Mouse (Mus musculus): ENCODE measurements around the gene Rangap1. TPM values are rescaled to one million over a fixed set of nuclear protein-coding genes. Genes with fewer than 3 reads are reported as not detected.

The Rangap1 gene
- 123 and 143 TPM in 2 replicates for polyA plus RNA-seq (2015; fragmentation: Nextera tagmentation; extraction: Ambion mirVana)

- no peaks in the 10 kb centered on the region for H3K36me3 ChIP-seq (ENCODE audit: control insufficient read depth, insufficient read depth)
- peak; percentile 86 for ATAC-seq
- H3K4me2 ChIP-seq (ENCODE audit: low read length), result peak within 1 kb of the TSS; percentile 62
- whole genome bisulfite sequencing, result under 1% methylated on average over 64 of the region's 65 CpGs
- H3K9ac ChIP-seq (replicated peaks; ENCODE audit: low read depth, low read length), result peak within 1 kb of the TSS; percentile 97
- peaks cover 15% of the 10 kb centered on the region for H3K4me1 ChIP-seq (replicated peaks; ENCODE audit: control insufficient read depth, insufficient read depth, low read length)
- H3K27ac ChIP-seq (ENCODE audit: low read length), result peak within 1 kb of the TSS; percentile 89
- no peaks in the 10 kb centered on the region for H3K9me3 ChIP-seq (ENCODE audit: control insufficient read depth, low read length)
- H3K4me3 ChIP-seq (replicated peaks; ENCODE audit: low read length), result peak within 1 kb of the TSS; percentile 85
- no peaks in the 10 kb centered on the region for H3K27me3 ChIP-seq (replicated peaks; ENCODE audit: control insufficient read depth, insufficient read depth, low read length)
Measured at GRCm38 (mm10) chr15:81744992-81745600, at the start of gene Rangap1, which contains the start of gene Zc3h7b. TSS of gene Rangap1 (minus strand) at chr15:81745530. TSS of gene Zc3h7b (plus strand) at chr15:81745057.

DNA sequence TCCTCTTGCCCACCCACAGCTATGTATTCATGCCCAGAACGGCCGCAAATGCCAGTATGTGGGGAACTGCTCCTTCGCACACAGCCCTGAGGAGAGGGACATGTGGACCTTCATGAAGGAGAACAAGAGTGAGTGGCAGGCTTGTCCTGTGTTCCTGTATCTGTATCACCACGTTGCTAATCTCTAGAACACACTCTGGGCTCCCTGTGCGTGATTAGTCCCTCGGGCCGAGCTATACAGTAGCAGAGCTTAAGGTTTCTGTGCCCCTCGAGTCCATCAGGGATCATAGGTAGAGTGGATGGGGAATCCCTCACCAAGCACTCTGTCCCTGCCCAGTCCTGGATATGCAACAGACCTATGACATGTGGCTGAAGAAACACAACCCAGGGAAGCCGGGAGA lies 47.1 kb upstream of the Rangap1 start:
- peaks cover 22% of the 10 kb centered on the region for H3K36me3 ChIP-seq (ENCODE audit: control insufficient read depth, insufficient read depth)
- WGBS, result 94% methylated on average over 9 of the region's 9 CpGs
- no peak for ATAC-seq

GRCm38 (mm10) chr15:81787525-81787924 lies 42.2 kb upstream of the Rangap1 start:
- Histone ChIP-seq H3K4me3 (replicated peaks; ENCODE audit: low read length) (no peak overlapping the region), H3K9me3 (ENCODE audit: control insufficient read depth, low read length) (no peaks in the 10 kb centered on the region), H3K9ac (replicated peaks; ENCODE audit: low read depth, low read length) (no peak overlapping the region), H3K4me2 (ENCODE audit: low read length) (no peak overlapping the region), H3K36me3 (ENCODE audit: control insufficient read depth, insufficient read depth) (peaks cover 39% of the 10 kb centered on the region), H3K27ac (ENCODE audit: low read length) (no peak overlapping the region), H3K27me3 (replicated peaks; ENCODE audit: control insufficient read depth, insufficient read depth, low read length) (no peaks in the 10 kb centered on the region), H3K4me1 (replicated peaks; ENCODE audit: control insufficient read depth, insufficient read depth, low read length) (no peaks in the 10 kb centered on the region)
- no peak for ATAC-seq
- WGBS, result 95% methylated on average over 13 of the region's 13 CpGs

More for the DNA sequence above, 47.1 kb upstream of the Rangap1 start:
- Histone ChIP-seq H3K27ac (ENCODE audit: low read length) (no peak overlapping the region), H3K4me1 (replicated peaks; ENCODE audit: control insufficient read depth, insufficient read depth, low read length) (no peaks in the 10 kb centered on the region), H3K4me3 (replicated peaks; ENCODE audit: low read length) (no peak overlapping the region), H3K9ac (replicated peaks; ENCODE audit: low read depth, low read length) (no peak overlapping the region), H3K4me2 (ENCODE audit: low read length) (no peak overlapping the region), H3K9me3 (ENCODE audit: control insufficient read depth, low read length) (no peaks in the 10 kb centered on the region), H3K27me3 (replicated peaks; ENCODE audit: control insufficient read depth, insufficient read depth, low read length) (no peaks in the 10 kb centered on the region)

GRCm38 (mm10) chr15:81785701-81786100 lies 40.4 kb upstream of the Rangap1 start:
- Histone ChIP-seq H3K27ac (ENCODE audit: low read length) (no peak overlapping the region), H3K9ac (replicated peaks; ENCODE audit: low read depth, low read length) (no peak overlapping the region), H3K4me3 (replicated peaks; ENCODE audit: low read length) (no peak overlapping the region), H3K9me3 (ENCODE audit: control insufficient read depth, low read length) (no peaks in the 10 kb centered on the region), H3K36me3 (ENCODE audit: control insufficient read depth, insufficient read depth) (peaks cover 46% of the 10 kb centered on the region), H3K27me3 (replicated peaks; ENCODE audit: control insufficient read depth, insufficient read depth, low read length) (no peaks in the 10 kb centered on the region), H3K4me1 (replicated peaks; ENCODE audit: control insufficient read depth, insufficient read depth, low read length) (no peaks in the 10 kb centered on the region), H3K4me2 (ENCODE audit: low read length) (no peak overlapping the region)
- ATAC-seq, result no peak
- 95% methylated on average over 8 of the region's 8 CpGs for WGBS

- no peaks in the 10 kb centered on the region for H3K9me3 ChIP-seq (ENCODE audit: control insufficient read depth, low read length)
- no peaks in the 10 kb centered on the region for H3K4me1 ChIP-seq (replicated peaks; ENCODE audit: control insufficient read depth, insufficient read depth, low read length)
- H3K27me3 ChIP-seq (replicated peaks; ENCODE audit: control insufficient read depth, insufficient read depth, low read length), result no peaks in the 10 kb centered on the region
- no peak overlapping the region for H3K4me3 ChIP-seq (replicated peaks; ENCODE audit: low read length)
- H3K9ac ChIP-seq (replicated peaks; ENCODE audit: low read depth, low read length), result no peak overlapping the region
- H3K36me3 ChIP-seq (ENCODE audit: control insufficient read depth, insufficient read depth), result peaks cover 48% of the 10 kb centered on the region
- H3K27ac ChIP-seq (ENCODE audit: low read length), result no peak overlapping the region
- WGBS, result 76% methylated on average over 5 of the region's 5 CpGs
- no peak for ATAC-seq
- H3K4me2 ChIP-seq (ENCODE audit: low read length), result no peak overlapping the region
Measured at GRCm38 (mm10) chr15:81784762-81785161, 39.4 kb upstream of the Rangap1 start.

DNA sequence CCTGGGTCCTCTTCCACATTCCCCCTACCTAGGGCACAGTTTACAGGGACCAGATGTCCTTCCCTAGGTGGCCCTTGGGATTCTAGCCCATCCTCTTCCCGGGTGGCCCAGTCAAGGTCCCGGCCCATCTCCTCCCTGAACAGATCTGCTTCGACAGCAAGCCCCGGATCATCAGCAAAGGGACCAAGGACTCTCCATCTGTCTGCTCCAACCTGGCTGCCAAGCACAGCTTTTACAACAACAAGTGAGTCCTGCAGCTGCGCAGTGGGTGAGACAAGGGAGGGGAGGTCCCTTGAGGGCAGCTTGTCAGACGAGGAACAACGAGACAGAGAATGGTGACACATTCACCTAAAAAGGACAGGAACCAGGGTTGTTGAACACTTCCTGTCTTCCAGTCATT lies 36.5 kb upstream of the Rangap1 start:
- H3K4me3 ChIP-seq (replicated peaks; ENCODE audit: low read length), result no peak overlapping the region
- H3K4me1 ChIP-seq (replicated peaks; ENCODE audit: control insufficient read depth, insufficient read depth, low read length), result no peaks in the 10 kb centered on the region
- H3K9ac ChIP-seq (replicated peaks; ENCODE audit: low read depth, low read length), result no peak overlapping the region
- H3K27me3 ChIP-seq (replicated peaks; ENCODE audit: control insufficient read depth, insufficient read depth, low read length), result no peaks in the 10 kb centered on the region
- 91% methylated on average over 7 of the region's 7 CpGs for WGBS
- H3K4me2 ChIP-seq (ENCODE audit: low read length), result no peak overlapping the region
- ATAC-seq, result no peak
- H3K9me3 ChIP-seq (ENCODE audit: control insufficient read depth, low read length), result no peaks in the 10 kb centered on the region
- H3K27ac ChIP-seq (ENCODE audit: low read length), result no peak overlapping the region
- peaks cover 66% of the 10 kb centered on the region for H3K36me3 ChIP-seq (ENCODE audit: control insufficient read depth, insufficient read depth)

GRCm38 (mm10) chr15:81776631-81777422 lies 31.5 kb upstream of the Rangap1 start:
- peaks cover 77% of the 10 kb centered on the region for H3K36me3 ChIP-seq (ENCODE audit: control insufficient read depth, insufficient read depth)
- 87% methylated on average over 11 of the region's 11 CpGs for WGBS
- H3K4me1 ChIP-seq (replicated peaks; ENCODE audit: control insufficient read depth, insufficient read depth, low read length), result no peaks in the 10 kb centered on the region
- H3K4me3 ChIP-seq (replicated peaks; ENCODE audit: low read length), result no peak overlapping the region
- H3K27me3 ChIP-seq (replicated peaks; ENCODE audit: control insufficient read depth, insufficient read depth, low read length), result no peaks in the 10 kb centered on the region
- H3K4me2 ChIP-seq (ENCODE audit: low read length), result no peak overlapping the region
- H3K9ac ChIP-seq (replicated peaks; ENCODE audit: low read depth, low read length), result no peak overlapping the region
- no peaks in the 10 kb centered on the region for H3K9me3 ChIP-seq (ENCODE audit: control insufficient read depth, low read length)
- H3K27ac ChIP-seq (ENCODE audit: low read length), result no peak overlapping the region
- no peak for ATAC-seq

GRCm38 (mm10) chr15:81774505-81775171 lies 29.3 kb upstream of the Rangap1 start:
- H3K27me3 ChIP-seq (replicated peaks; ENCODE audit: control insufficient read depth, insufficient read depth, low read length), result no peaks in the 10 kb centered on the region
- H3K36me3 ChIP-seq (ENCODE audit: control insufficient read depth, insufficient read depth), result peaks cover 68% of the 10 kb centered on the region
- no peak overlapping the region for H3K4me2 ChIP-seq (ENCODE audit: low read length)
- no peak overlapping the region for H3K9ac ChIP-seq (replicated peaks; ENCODE audit: low read depth, low read length)
- 93% methylated on average over 15 of the region's 15 CpGs for WGBS
- H3K9me3 ChIP-seq (ENCODE audit: control insufficient read depth, low read length), result no peaks in the 10 kb centered on the region
- no peak for ATAC-seq
- no peak overlapping the region for H3K4me3 ChIP-seq (replicated peaks; ENCODE audit: low read length)
- H3K27ac ChIP-seq (ENCODE audit: low read length), result no peak overlapping the region
- no peaks in the 10 kb centered on the region for H3K4me1 ChIP-seq (replicated peaks; ENCODE audit: control insufficient read depth, insufficient read depth, low read length)

- peaks cover 56% of the 10 kb centered on the region for H3K36me3 ChIP-seq (ENCODE audit: control insufficient read depth, insufficient read depth)
- H3K27ac ChIP-seq (ENCODE audit: low read length), result no peak overlapping the region
- H3K9ac ChIP-seq (replicated peaks; ENCODE audit: low read depth, low read length), result no peak overlapping the region
- no peaks in the 10 kb centered on the region for H3K27me3 ChIP-seq (replicated peaks; ENCODE audit: control insufficient read depth, insufficient read depth, low read length)
- ATAC-seq, result no peak
- no peaks in the 10 kb centered on the region for H3K9me3 ChIP-seq (ENCODE audit: control insufficient read depth, low read length)
- 89% methylated on average over 20 of the region's 20 CpGs for WGBS
- no peak overlapping the region for H3K4me3 ChIP-seq (replicated peaks; ENCODE audit: low read length)
- H3K4me1 ChIP-seq (replicated peaks; ENCODE audit: control insufficient read depth, insufficient read depth, low read length), result no peaks in the 10 kb centered on the region
- no peak overlapping the region for H3K4me2 ChIP-seq (ENCODE audit: low read length)
Measured at GRCm38 (mm10) chr15:81772431-81773120, 27.2 kb upstream of the Rangap1 start.

Measured in forebrain, embryonic 16.5 days (tissue).